Mouse (Mus musculus): ENCODE results near the gene Eepd1. TPM values are rescaled to one million over a fixed set of nuclear protein-coding genes. Genes with fewer than 3 reads are reported as not detected.

The Eepd1 gene
- polyA plus RNA-seq, 1 experiment from 2014 or later, result 14.4 TPM

- peaks cover 10% of the 10 kb centered on the region for H3K4me1 ChIP-seq
- ATAC-seq (ENCODE audit: insufficient number of reproducible peaks, low FRiP score, low TSS enrichment, low read depth), result no peak
- no peaks in the 10 kb centered on the region for H3K27me3 ChIP-seq
- no peak overlapping the region for H3K4me2 ChIP-seq
- H3K36me3 ChIP-seq, result no peaks in the 10 kb centered on the region
- H3K9me3 ChIP-seq, result no peaks in the 10 kb centered on the region
- 74% methylated on average over 8 of the region's 8 CpGs for WGBS
- H3K4me3 ChIP-seq, result no peak overlapping the region
- no peak overlapping the region for H3K9ac ChIP-seq
- H3K27ac ChIP-seq, result no peak overlapping the region
These were observed 68.0 kb downstream of the Eepd1 start for GRCm38 (mm10) chr9:25549130-25550060.

- Histone ChIP-seq H3K9me3 (no peaks in the 10 kb centered on the region), H3K27me3 (no peaks in the 10 kb centered on the region), H3K9ac (no peak overlapping the region), H3K36me3 (no peaks in the 10 kb centered on the region), H3K27ac (no peak overlapping the region), H3K4me2 (no peak overlapping the region), H3K4me3 (no peak overlapping the region), H3K4me1 (peaks cover 6% of the 10 kb centered on the region)
- 81% methylated on average over 7 of the region's 7 CpGs for WGBS
- no peak for ATAC-seq (ENCODE audit: insufficient number of reproducible peaks, low FRiP score, low TSS enrichment, low read depth)
These were observed 68.8 kb downstream of the Eepd1 start for GRCm38 (mm10) chr9:25550196-25550595.

GRCm38 (mm10) chr9:25552532-25552931 is 71.2 kb downstream of the Eepd1 start:
- H3K4me3 ChIP-seq, result no peak overlapping the region
- no peaks in the 10 kb centered on the region for H3K27me3 ChIP-seq
- no peaks in the 10 kb centered on the region for H3K36me3 ChIP-seq
- WGBS, result 70% methylated on average over 2 of the region's 2 CpGs
- no peak overlapping the region for H3K27ac ChIP-seq
- no peaks in the 10 kb centered on the region for H3K4me1 ChIP-seq
- H3K9me3 ChIP-seq, result no peaks in the 10 kb centered on the region
- no peak overlapping the region for H3K9ac ChIP-seq
- no peak overlapping the region for H3K4me2 ChIP-seq
- ATAC-seq (ENCODE audit: insufficient number of reproducible peaks, low FRiP score, low TSS enrichment, low read depth), result no peak

GRCm38 (mm10) chr9:25554246-25554803 is 73.0 kb downstream of the Eepd1 start:
- no peaks in the 10 kb centered on the region for H3K4me1 ChIP-seq
- ATAC-seq (ENCODE audit: insufficient number of reproducible peaks, low FRiP score, low TSS enrichment, low read depth), result no peak
- 75% methylated on average over 6 of the region's 6 CpGs for WGBS
- no peaks in the 10 kb centered on the region for H3K27me3 ChIP-seq
- H3K9ac ChIP-seq, result no peak overlapping the region
- no peaks in the 10 kb centered on the region for H3K9me3 ChIP-seq
- H3K27ac ChIP-seq, result no peak overlapping the region
- H3K36me3 ChIP-seq, result no peaks in the 10 kb centered on the region
- H3K4me2 ChIP-seq, result no peak overlapping the region
- no peak overlapping the region for H3K4me3 ChIP-seq

GRCm38 (mm10) chr9:25555261-25555660 is 73.9 kb downstream of the Eepd1 start:
- Histone ChIP-seq H3K4me2 (no peak overlapping the region), H3K27me3 (no peaks in the 10 kb centered on the region), H3K36me3 (no peaks in the 10 kb centered on the region), H3K9ac (no peak overlapping the region), H3K9me3 (no peaks in the 10 kb centered on the region), H3K27ac (no peak overlapping the region), H3K4me3 (no peak overlapping the region), H3K4me1 (peaks cover 4% of the 10 kb centered on the region; the same call in 1 of the 2 replicates)
- ATAC-seq (ENCODE audit: insufficient number of reproducible peaks, low FRiP score, low TSS enrichment, low read depth), result no peak
- WGBS, result 51% methylated on average over 6 of the region's 6 CpGs

- ATAC-seq (ENCODE audit: insufficient number of reproducible peaks, low FRiP score, low TSS enrichment, low read depth), result no peak
- Histone ChIP-seq H3K4me1 (peaks cover 4% of the 10 kb centered on the region; the same call in 1 of the 2 replicates), H3K27ac (no peak overlapping the region), H3K36me3 (no peaks in the 10 kb centered on the region), H3K27me3 (no peaks in the 10 kb centered on the region), H3K4me2 (no peak overlapping the region), H3K9ac (no peak overlapping the region), H3K4me3 (no peak overlapping the region), H3K9me3 (no peaks in the 10 kb centered on the region)
- 78% methylated on average over 3 of the region's 3 CpGs for WGBS
These were observed 74.7 kb downstream of the Eepd1 start for GRCm38 (mm10) chr9:25556008-25556407.

- Histone ChIP-seq H3K36me3 (no peaks in the 10 kb centered on the region), H3K9me3 (no peaks in the 10 kb centered on the region), H3K27ac (no peak overlapping the region), H3K4me3 (no peak overlapping the region), H3K4me1 (peaks cover 4% of the 10 kb centered on the region; the same call in 1 of the 2 replicates), H3K27me3 (no peaks in the 10 kb centered on the region), H3K9ac (no peak overlapping the region), H3K4me2 (no peak overlapping the region)
- ATAC-seq (ENCODE audit: insufficient number of reproducible peaks, low FRiP score, low TSS enrichment, low read depth), result no peak
- 95% methylated on average over 2 of the region's 2 CpGs for WGBS
These were observed 76.0 kb downstream of the Eepd1 start for GRCm38 (mm10) chr9:25557378-25557777.

GRCm38 (mm10) chr9:25558834-25559233 is 77.5 kb downstream of the Eepd1 start:
- H3K4me2 ChIP-seq, result no peak overlapping the region
- H3K27me3 ChIP-seq, result no peaks in the 10 kb centered on the region
- ATAC-seq (ENCODE audit: insufficient number of reproducible peaks, low FRiP score, low TSS enrichment, low read depth), result no peak
- H3K9me3 ChIP-seq, result no peaks in the 10 kb centered on the region
- 77% methylated on average over 3 of the region's 3 CpGs for WGBS
- no peak overlapping the region for H3K9ac ChIP-seq
- no peak overlapping the region for H3K4me3 ChIP-seq
- H3K4me1 ChIP-seq, result peaks cover 4% of the 10 kb centered on the region; the same call in 1 of the 2 replicates
- H3K36me3 ChIP-seq, result no peaks in the 10 kb centered on the region
- no peak overlapping the region for H3K27ac ChIP-seq

- no peak overlapping the region for H3K9ac ChIP-seq
- H3K27ac ChIP-seq, result peak overlapping the region; percentile 11; the same call in 1 of the 2 replicates
- no peak overlapping the region for H3K4me3 ChIP-seq
- no peak overlapping the region for H3K4me2 ChIP-seq
- H3K27me3 ChIP-seq, result no peaks in the 10 kb centered on the region
- H3K9me3 ChIP-seq, result no peaks in the 10 kb centered on the region
- 51% methylated on average over 9 of the region's 9 CpGs for WGBS
- no peaks in the 10 kb centered on the region for H3K36me3 ChIP-seq
- no peak for ATAC-seq (ENCODE audit: insufficient number of reproducible peaks, low FRiP score, low TSS enrichment, low read depth)
- H3K4me1 ChIP-seq, result peaks cover 4% of the 10 kb centered on the region; the same call in 1 of the 2 replicates
These were observed 78.8 kb downstream of the Eepd1 start for GRCm38 (mm10) chr9:25560016-25560758.

- no peak overlapping the region for H3K4me2 ChIP-seq
- ATAC-seq (ENCODE audit: insufficient number of reproducible peaks, low FRiP score, low TSS enrichment, low read depth), result no peak
- 95% methylated on average over 1 of the region's 1 CpGs for WGBS
These were observed 79.8 kb downstream of the Eepd1 start for GRCm38 (mm10) chr9:25561143-25561542.

GRCm38 (mm10) chr9:25563806-25564205 is 82.5 kb downstream of the Eepd1 start:
- no peaks in the 10 kb centered on the region for H3K27me3 ChIP-seq
- ATAC-seq (ENCODE audit: insufficient number of reproducible peaks, low FRiP score, low TSS enrichment, low read depth), result no peak
- 86% methylated on average over 4 of the region's 4 CpGs for WGBS
- H3K4me1 ChIP-seq, result peaks cover 9% of the 10 kb centered on the region; the same call in 1 of the 2 replicates
- no peak overlapping the region for H3K27ac ChIP-seq
- no peak overlapping the region for H3K9ac ChIP-seq
- no peak overlapping the region for H3K4me3 ChIP-seq
- H3K9me3 ChIP-seq, result no peaks in the 10 kb centered on the region
- no peak overlapping the region for H3K4me2 ChIP-seq
- no peaks in the 10 kb centered on the region for H3K36me3 ChIP-seq

More at GRCm38 (mm10) chr9:25561143-25561542, 79.8 kb downstream of the Eepd1 start:
- peaks cover 4% of the 10 kb centered on the region; the same call in 1 of the 2 replicates for H3K4me1 ChIP-seq
- H3K9me3 ChIP-seq, result no peaks in the 10 kb centered on the region
- no peak overlapping the region for H3K9ac ChIP-seq
- H3K27me3 ChIP-seq, result no peaks in the 10 kb centered on the region
- no peak overlapping the region for H3K27ac ChIP-seq
- no peaks in the 10 kb centered on the region for H3K36me3 ChIP-seq
- no peak overlapping the region for H3K4me3 ChIP-seq

All from limb, embryonic 15.5 days (tissue).